Mouse (Mus musculus) midbrain, embryonic 15.5 days (tissue): ENCODE results near the gene Acbd6. TPM values are rescaled to one million over a fixed set of nuclear protein-coding genes. Genes with fewer than 3 reads are reported as not detected.

Source experiments
- ATAC-seq: fragments of 200-750 bp; cut with Nextera tagmentation; replicated peaks from 2 replicates; pipeline ENCODE4 v1.8.0; 2017; ENCODE audit warnings: moderate TSS enrichment
- H3K27ac ChIP-seq: fragments of 300-500 bp; sonication (generic); 2 replicates; pipeline ENCODE4 v1.5.1; 2015; ENCODE audit warnings: mild to moderate bottlenecking, inconsistent platforms
- H3K27me3 ChIP-seq: fragments of 300-500 bp; sonication (generic); replicated peaks from 2 replicates; pipeline ENCODE4 v1.6.1; 2015; ENCODE audit warnings: inconsistent platforms
- H3K36me3 ChIP-seq: fragments of 300-500 bp; sonication (generic); replicated peaks from 2 replicates; pipeline ENCODE4 v1.6.1; 2015; ENCODE audit warnings: inconsistent platforms
- H3K4me1 ChIP-seq: fragments of 300-500 bp; sonication (generic); 2 replicates; pipeline ENCODE4 v1.6.1; 2015; ENCODE audit warnings: inconsistent platforms
- H3K4me2 ChIP-seq: fragments of 300-500 bp; sonication (generic); 2 replicates; pipeline ENCODE4 v1.6.1; 2015; ENCODE audit warnings: inconsistent platforms, mild to moderate bottlenecking, moderate library complexity
- H3K4me3 ChIP-seq: fragments of 300-500 bp; sonication (generic); 2 replicates; pipeline ENCODE4 v1.5.1; 2015; ENCODE audit warnings: mild to moderate bottlenecking, inconsistent platforms
- H3K9ac ChIP-seq: fragments of 300-500 bp; sonication (generic); 2 replicates; pipeline ENCODE4 v1.6.1; 2015; ENCODE audit warnings: mild to moderate bottlenecking, inconsistent platforms
- H3K9me3 ChIP-seq: fragments of 300-500 bp; sonication (generic); 2 replicates; pipeline ENCODE4 v1.6.1; 2016; ENCODE audit warnings: inconsistent platforms
- WGBS: fragments of 180-500 bp; shearing (Covaris S2); methylation state at CpG from one replicate; pipeline ENCODE4 v1.1.7; 2015; ENCODE audit warnings: mixed read lengths; 5-methylcytosine and 5-hydroxymethylcytosine counted together
- polyA plus RNA-seq: library from polyadenylated mRNA; unstranded; fragments of >200 nt; fragmentation: Nextera tagmentation; extraction: Ambion mirVana; gene quantifications from 2 replicates; pipeline ENCODE4 v1.2.1, GENCODE M21; 2015

Gene Acbd6
- polyA plus RNA-seq, 1 experiment from 2014 or later = 93.8 TPM

DNA sequence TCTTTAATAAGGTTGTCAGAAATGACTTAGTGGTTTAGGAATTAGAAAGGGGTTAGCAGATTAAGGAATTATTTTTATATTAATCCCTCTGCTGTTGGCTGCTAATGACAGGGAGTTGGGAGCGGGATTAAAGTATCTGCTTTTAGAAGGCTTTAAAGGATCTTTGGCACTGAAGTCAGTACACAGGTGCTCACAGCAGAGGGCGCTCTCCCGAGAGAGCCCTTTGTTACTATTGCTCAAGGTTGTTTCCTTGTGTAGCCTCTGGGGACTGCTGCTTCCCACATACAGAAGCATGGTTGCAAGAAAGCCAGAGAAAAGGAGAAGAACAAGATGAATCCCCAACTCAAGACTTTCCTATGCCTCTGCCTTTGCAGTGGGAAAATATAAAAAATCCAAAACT, 6.8 kb downstream of the Acbd6 start:
- H3K9me3 ChIP-seq = no peaks in the 10 kb centered on the region
- ATAC-seq = no peak
- H3K4me1 ChIP-seq = peaks cover 18% of the 10 kb centered on the region
- H3K27me3 ChIP-seq = no peaks in the 10 kb centered on the region
- WGBS = 14% methylated on average over 3 of the region's 3 CpGs
- no peak overlapping the region for H3K9ac ChIP-seq
- H3K4me2 ChIP-seq = no peak overlapping the region
- H3K36me3 ChIP-seq = peaks cover 10% of the 10 kb centered on the region; the same call in 1 of the 2 replicates
- H3K4me3 ChIP-seq = no peak overlapping the region
- no peak overlapping the region for H3K27ac ChIP-seq

DNA sequence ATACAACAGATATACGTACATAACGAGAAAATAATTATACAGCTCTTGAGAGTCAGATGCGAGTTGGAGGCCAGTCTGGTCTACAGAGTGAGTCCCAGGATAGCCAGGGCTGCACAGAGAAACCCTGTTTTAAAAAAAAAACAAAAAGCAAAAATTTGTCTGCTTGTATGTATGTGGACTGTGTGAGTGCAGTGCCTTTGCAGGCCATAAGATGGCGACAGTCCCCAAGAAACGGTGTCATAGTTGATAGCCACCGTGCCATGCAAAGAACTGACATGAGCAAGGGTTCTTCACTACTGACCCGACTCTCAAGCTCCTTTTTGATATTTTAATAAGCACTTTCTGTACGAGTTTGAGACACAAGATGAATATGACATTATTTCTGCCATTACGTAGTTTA, 10.2 kb downstream of the Acbd6 start:
- no peak overlapping the region for H3K27ac ChIP-seq
- no peaks in the 10 kb centered on the region for H3K4me1 ChIP-seq
- H3K9ac ChIP-seq = no peak overlapping the region
- H3K4me3 ChIP-seq = no peak overlapping the region
- H3K36me3 ChIP-seq = peaks cover 10% of the 10 kb centered on the region; the same call in 1 of the 2 replicates
- H3K27me3 ChIP-seq = no peaks in the 10 kb centered on the region
- no peak overlapping the region for H3K4me2 ChIP-seq
- WGBS = 97% methylated on average over 9 of the region's 9 CpGs
- ATAC-seq = no peak
- H3K9me3 ChIP-seq = no peaks in the 10 kb centered on the region

DNA sequence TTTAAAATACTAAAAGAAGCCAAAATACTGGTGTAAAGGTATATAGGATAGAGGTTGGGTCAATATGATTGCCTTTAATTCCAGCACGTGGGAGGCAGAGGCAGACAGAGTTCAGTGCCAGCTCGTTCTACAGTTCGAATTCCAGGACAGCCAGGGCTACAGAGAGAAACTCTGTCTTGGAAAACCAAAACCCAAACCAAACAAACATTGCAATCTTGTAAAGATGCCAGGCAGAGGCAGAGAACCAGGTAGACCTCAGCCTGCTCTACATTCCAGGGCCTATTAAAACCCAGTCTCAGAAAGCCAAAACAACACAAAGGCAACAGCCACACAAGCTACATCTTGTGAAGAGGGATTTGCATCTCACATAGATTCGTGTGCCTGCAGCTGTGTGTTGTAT, 11.4 kb downstream of the Acbd6 start:
- no peak overlapping the region for H3K4me3 ChIP-seq
- WGBS = 88% methylated on average over 4 of the region's 4 CpGs

DNA sequence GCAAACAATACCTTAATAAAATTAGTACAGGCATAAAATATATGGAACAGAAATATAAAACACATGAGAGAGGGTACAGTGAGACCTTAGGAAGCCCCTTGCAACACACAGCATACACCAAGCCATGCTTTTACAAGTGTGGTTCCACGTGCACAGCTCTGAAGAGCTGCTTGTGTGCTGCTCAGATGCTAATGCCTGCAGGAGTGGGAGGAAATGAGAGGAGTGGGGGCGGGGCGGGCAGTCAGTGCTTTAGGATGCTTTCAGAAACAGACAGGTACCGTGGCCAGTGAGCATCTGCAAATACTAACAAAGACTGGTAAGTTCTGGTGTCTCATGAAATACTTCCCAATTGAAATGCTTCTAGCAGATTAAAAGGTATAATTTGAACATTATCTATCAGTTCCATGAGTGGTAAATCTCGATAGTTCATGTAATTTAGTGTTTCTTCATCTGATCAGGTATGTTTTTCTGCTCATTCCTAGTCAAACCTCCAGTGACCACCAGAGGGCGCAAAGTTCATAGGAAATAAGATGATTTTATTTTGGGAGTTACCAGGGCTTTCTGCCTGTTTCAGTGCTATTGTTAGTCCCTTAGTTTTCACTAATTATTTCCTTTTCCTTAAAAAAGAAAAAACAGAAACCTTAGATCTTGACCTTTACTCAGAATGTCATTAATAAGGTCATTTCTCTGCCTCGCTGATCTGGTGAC, 17.2 kb downstream of the Acbd6 start:
- H3K4me3 ChIP-seq = no peak overlapping the region
- ATAC-seq = 0 out of 2 replicates have a peak, but pooled peaks have one; percentile 33
- 26% methylated on average over 7 of the region's 7 CpGs for WGBS
- H3K4me2 ChIP-seq = no peak overlapping the region
- no peak overlapping the region for H3K27ac ChIP-seq
- H3K4me1 ChIP-seq = 0 out of 2 replicates have a peak, but pooled peaks cover 2% of the 10 kb centered on the region
- no peaks in the 10 kb centered on the region for H3K36me3 ChIP-seq
- H3K9ac ChIP-seq = no peak overlapping the region
- H3K27me3 ChIP-seq = no peaks in the 10 kb centered on the region
- no peaks in the 10 kb centered on the region for H3K9me3 ChIP-seq

More for the DNA sequence above, 11.4 kb downstream of the Acbd6 start:
- Histone ChIP-seq H3K4me1 (no peaks in the 10 kb centered on the region), H3K27ac (no peak overlapping the region), H3K9ac (no peak overlapping the region), H3K36me3 (peaks cover 10% of the 10 kb centered on the region; the same call in 1 of the 2 replicates), H3K27me3 (no peaks in the 10 kb centered on the region), H3K9me3 (no peaks in the 10 kb centered on the region), H3K4me2 (no peak overlapping the region)
- no peak for ATAC-seq

DNA sequence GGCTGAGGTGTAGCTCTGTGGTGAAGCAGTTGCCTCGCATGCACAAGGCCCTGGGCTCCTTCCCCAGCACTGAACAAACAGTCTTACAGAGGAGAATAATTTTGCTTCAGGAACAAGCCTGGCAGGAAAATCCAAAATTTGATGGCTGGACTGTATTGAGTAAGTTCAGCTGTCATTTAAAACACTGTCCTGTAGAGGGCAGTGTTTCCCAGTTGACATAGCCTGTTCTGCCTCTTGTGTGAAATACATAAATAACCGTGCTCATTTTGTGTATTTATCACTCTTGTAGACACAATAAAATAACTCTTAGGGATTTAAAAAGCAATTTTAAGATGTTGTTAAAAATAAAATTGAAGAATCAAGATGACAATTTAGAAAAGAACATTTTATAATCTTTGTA, 18.5 kb downstream of the Acbd6 start:
- H3K9me3 ChIP-seq = no peaks in the 10 kb centered on the region
- peak; percentile 54; the same call in 1 of the 2 replicates for ATAC-seq
- H3K36me3 ChIP-seq = no peaks in the 10 kb centered on the region
- H3K27ac ChIP-seq = no peak overlapping the region
- no peaks in the 10 kb centered on the region for H3K27me3 ChIP-seq
- WGBS = 17% methylated on average over 2 of the region's 2 CpGs
- H3K9ac ChIP-seq = no peak overlapping the region
- H3K4me2 ChIP-seq = no peak overlapping the region
- 0 out of 2 replicates have a peak, but pooled peaks cover 2% of the 10 kb centered on the region for H3K4me1 ChIP-seq
- H3K4me3 ChIP-seq = no peak overlapping the region

DNA sequence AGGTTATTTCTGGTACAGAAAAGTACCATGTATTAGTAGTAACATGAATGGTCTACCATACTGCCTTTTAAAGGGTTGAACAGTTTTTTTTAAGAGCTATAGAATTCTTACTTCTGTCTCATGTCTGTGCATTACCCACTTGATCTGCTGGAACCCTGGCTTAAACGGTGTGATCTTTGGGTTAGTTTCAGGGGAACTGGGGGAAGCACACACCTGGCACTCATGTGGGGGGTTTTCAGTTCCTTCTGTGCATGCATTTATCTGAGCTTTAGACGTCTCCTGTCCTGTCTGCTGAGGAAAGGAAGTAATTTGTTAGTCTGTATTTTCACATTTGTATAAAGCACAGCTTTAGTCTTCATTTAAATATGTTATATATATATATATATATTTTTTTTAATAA, 19.4 kb downstream of the Acbd6 start:
- no peak for ATAC-seq
- Histone ChIP-seq H3K9ac (no peak overlapping the region), H3K27ac (no peak overlapping the region), H3K27me3 (no peaks in the 10 kb centered on the region), H3K36me3 (no peaks in the 10 kb centered on the region), H3K4me1 (0 out of 2 replicates have a peak, but pooled peaks cover 2% of the 10 kb centered on the region), H3K4me2 (no peak overlapping the region), H3K9me3 (no peaks in the 10 kb centered on the region), H3K4me3 (no peak overlapping the region)
- WGBS = 69% methylated on average over 2 of the region's 2 CpGs

DNA sequence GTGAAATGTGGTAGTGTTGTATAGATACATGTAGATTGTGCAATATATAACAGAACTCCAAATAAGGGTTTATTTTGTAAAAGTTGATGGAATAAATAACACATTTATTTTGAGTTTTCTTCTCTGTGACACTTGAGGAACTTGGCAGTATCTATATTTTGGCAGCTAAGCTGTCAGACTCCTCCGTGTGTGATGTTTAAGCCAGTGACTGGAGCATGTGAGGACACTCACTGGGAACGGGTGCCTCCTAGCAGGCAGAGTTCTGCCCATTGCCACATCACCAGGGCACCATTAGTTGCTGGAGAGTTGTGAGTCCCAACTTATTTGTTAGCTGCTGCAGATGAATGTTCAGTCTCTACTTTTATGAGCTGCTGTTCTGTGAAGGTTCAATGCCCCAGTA, 30.0 kb downstream of the Acbd6 start:
- H3K9ac ChIP-seq = no peak overlapping the region
- no peak for ATAC-seq
- H3K4me3 ChIP-seq = no peak overlapping the region
- no peaks in the 10 kb centered on the region for H3K9me3 ChIP-seq
- H3K27ac ChIP-seq = no peak overlapping the region
- 84% methylated on average over 2 of the region's 2 CpGs for WGBS
- no peaks in the 10 kb centered on the region for H3K4me1 ChIP-seq
- H3K36me3 ChIP-seq = no peaks in the 10 kb centered on the region
- H3K4me2 ChIP-seq = no peak overlapping the region
- H3K27me3 ChIP-seq = no peaks in the 10 kb centered on the region

DNA sequence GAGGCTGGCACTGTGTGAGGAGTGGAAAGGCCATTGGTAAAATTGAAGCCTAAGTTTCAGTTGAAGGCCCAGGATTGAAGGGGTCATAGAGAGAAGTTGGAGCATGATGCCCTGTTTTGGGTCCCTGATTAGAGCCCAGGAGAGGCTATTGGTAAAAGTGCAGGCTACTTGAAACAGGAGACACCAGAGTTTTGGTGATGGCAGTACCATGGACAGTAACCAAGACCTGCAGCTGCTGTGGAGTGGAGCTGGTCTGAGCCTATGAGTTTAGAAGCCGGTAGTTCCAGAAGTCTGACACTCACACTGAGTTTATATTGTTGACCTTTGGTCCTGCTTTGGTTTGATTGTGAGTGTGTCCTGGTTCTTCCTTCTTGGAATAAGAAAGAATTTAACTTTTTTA, 36.2 kb downstream of the Acbd6 start:
- H3K27ac ChIP-seq = no peak overlapping the region
- H3K9me3 ChIP-seq = no peaks in the 10 kb centered on the region
- WGBS = 67% methylated on average over 1 of the region's 1 CpGs
- H3K4me3 ChIP-seq = no peak overlapping the region
- H3K4me1 ChIP-seq = no peaks in the 10 kb centered on the region
- H3K9ac ChIP-seq = no peak overlapping the region
- no peaks in the 10 kb centered on the region for H3K27me3 ChIP-seq
- no peaks in the 10 kb centered on the region for H3K36me3 ChIP-seq
- no peak overlapping the region for H3K4me2 ChIP-seq
- no peak for ATAC-seq

DNA sequence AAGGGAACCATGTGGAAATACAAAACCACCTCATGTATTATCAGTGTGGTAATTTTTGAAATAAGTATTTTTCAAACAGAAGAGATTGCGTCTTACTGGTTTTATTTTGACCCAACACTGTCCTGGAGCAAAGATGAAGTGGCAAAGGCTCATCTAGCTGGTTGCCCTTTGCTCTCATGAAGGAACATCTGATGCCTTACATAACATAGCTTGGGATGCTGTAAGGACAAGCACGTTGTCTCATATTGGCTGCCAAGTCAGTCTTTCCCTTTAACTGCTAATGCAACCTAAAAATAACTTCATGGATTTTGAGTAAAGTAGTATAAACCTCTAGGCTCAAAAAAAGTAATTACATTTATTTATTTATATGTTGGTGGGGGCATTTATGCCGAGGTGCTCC, 38.7 kb downstream of the Acbd6 start:
- Histone ChIP-seq H3K4me3 (no peak overlapping the region), H3K27me3 (no peaks in the 10 kb centered on the region), H3K9ac (no peak overlapping the region), H3K9me3 (no peaks in the 10 kb centered on the region), H3K4me2 (no peak overlapping the region), H3K27ac (no peak overlapping the region), H3K4me1 (no peaks in the 10 kb centered on the region), H3K36me3 (no peaks in the 10 kb centered on the region)
- 96% methylated on average over 3 of the region's 3 CpGs for WGBS
- no peak for ATAC-seq

DNA sequence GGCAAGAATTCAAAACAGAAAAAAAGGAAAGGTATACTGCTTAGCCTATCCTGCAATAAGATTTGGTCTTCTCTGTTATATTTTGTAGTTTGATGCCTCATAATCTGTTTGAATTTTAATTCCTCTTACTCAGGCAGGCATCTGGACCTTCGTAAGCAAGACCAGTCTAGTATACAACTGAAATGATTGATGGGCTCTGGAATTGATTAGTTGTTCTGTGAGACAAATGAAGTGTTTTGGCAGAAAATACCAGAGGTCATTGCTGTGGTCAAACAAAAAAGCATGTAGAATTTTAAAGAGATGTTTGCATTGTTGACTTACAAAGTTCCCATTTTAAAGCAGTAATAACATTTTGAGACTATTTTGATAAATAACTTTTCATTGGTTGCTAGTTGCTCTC, 46.8 kb downstream of the Acbd6 start:
- no peaks in the 10 kb centered on the region for H3K9me3 ChIP-seq
- peaks cover 20% of the 10 kb centered on the region for H3K4me1 ChIP-seq
- H3K4me3 ChIP-seq = no peak overlapping the region
- no peaks in the 10 kb centered on the region for H3K27me3 ChIP-seq
- H3K36me3 ChIP-seq = no peaks in the 10 kb centered on the region
- no peak overlapping the region for H3K4me2 ChIP-seq
- 51% methylated on average over 1 of the region's 1 CpGs for WGBS
- H3K27ac ChIP-seq = no peak overlapping the region
- no peak overlapping the region for H3K9ac ChIP-seq
- no peak for ATAC-seq

DNA sequence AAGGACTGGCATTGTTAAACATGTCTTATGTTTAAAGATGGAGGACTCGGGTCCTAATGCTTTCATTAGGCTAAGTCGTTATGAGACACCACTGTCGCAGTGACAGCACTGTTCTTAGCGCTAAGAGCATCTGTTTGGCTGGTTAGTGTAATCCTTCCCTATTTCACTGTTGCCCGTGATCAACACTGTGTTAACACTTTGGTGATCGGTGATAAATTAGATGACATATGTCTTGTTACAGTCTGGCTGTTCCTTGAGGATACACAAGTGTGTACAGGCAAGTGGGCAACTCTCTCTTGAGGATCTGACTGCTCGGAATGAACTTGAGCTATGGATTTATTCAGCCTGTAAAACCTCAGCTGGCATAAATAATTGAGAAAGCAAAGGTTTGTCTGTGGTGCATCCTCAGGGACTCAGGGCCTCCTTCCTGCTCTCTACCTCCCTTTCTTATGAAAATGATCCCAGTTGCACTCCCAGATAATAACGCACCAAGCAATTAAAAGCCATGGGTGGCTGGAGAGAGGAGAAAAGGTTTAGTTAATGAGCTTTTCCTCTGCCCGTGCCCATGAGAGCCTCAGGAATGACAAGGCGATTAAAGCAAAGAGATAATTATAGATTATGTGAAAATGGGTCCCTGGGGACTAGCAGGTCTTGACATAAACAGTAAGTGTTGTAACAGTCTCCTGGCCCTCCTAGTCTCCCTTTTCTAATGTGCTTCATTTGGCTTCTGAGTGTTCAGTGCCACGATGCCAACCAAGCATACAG, 47.7 kb downstream of the Acbd6 start:
- Histone ChIP-seq H3K27ac (peak overlapping the region; percentile 41; the same call in 1 of the 2 replicates), H3K4me2 (peak overlapping the region; percentile 16), H3K4me3 (no peak overlapping the region), H3K36me3 (no peaks in the 10 kb centered on the region), H3K9ac (no peak overlapping the region), H3K4me1 (peaks cover 20% of the 10 kb centered on the region), H3K9me3 (no peaks in the 10 kb centered on the region), H3K27me3 (no peaks in the 10 kb centered on the region)
- peak; percentile 78 for ATAC-seq
- WGBS = 12% methylated on average over 11 of the region's 11 CpGs

DNA sequence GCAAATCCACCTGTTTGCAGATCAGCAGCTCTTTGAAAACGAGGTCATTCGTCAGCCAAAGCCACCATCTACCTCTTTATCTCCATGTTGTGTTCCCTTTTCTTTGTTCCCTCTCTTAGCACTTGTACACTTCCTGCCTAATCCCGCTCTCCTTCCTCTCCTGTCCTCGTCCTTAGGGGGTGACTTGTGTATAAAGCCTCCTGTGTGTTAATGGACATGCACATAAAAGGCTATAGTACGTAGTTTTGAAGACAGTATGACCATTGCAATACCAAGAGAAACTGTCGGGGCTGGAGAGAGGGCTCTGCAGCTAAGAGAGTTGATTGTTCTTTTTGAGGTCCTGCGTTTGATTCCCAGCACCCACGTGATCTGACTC, 48.2 kb downstream of the Acbd6 start:
- Histone ChIP-seq H3K27me3 (no peaks in the 10 kb centered on the region), H3K9me3 (no peaks in the 10 kb centered on the region), H3K27ac (no peak overlapping the region), H3K4me2 (peak overlapping the region; percentile 16; the same call in 1 of the 2 replicates), H3K4me3 (no peak overlapping the region), H3K9ac (no peak overlapping the region), H3K36me3 (no peaks in the 10 kb centered on the region), H3K4me1 (peaks cover 20% of the 10 kb centered on the region)
- ATAC-seq = peak; percentile 17; the same call in 1 of the 2 replicates
- 49% methylated on average over 8 of the region's 8 CpGs for WGBS
